Mouse (Mus musculus) stomach, embryonic 14.5 days (tissue): Measurements from ENCODE around the gene Trpm1. TPM values are rescaled to one million over a fixed set of nuclear protein-coding genes. Genes with fewer than 3 reads are reported as not detected.

ENCODE experiments used
- ATAC-seq: fragments of 200-750 bp; cut with Nextera tagmentation; 2 replicates; pipeline ENCODE4 v1.8.0; 2017; ENCODE audit warnings: low read depth, moderate TSS enrichment; ENCODE audit not compliant: insufficient number of reproducible peaks, insufficient read depth, low FRiP score
- H3K27ac ChIP-seq: fragments of 300-500 bp; sonication (generic); 2 replicates; pipeline ENCODE4 v1.5.1; 2014; ENCODE audit warnings: mild to moderate bottlenecking, low read length, moderate library complexity, mixed read lengths
- H3K27me3 ChIP-seq: fragments of 300-500 bp; sonication (generic); 2 replicates; pipeline ENCODE4 v1.6.1; 2014; ENCODE audit warnings: low read length, control low read depth, mixed read lengths; ENCODE audit not compliant: control insufficient read depth, insufficient read depth
- H3K36me3 ChIP-seq: fragments of 300-500 bp; sonication (generic); 2 replicates; pipeline ENCODE4 v1.6.1; 2014; ENCODE audit warnings: mild to moderate bottlenecking, control low read depth, low read length, moderate library complexity, mixed read lengths; ENCODE audit not compliant: control insufficient read depth, insufficient read depth
- H3K4me1 ChIP-seq: fragments of 300-500 bp; sonication (generic); 2 replicates; pipeline ENCODE4 v1.6.1; 2014; ENCODE audit warnings: low read length, control low read depth, mixed read lengths; ENCODE audit not compliant: control insufficient read depth, insufficient read depth
- H3K4me2 ChIP-seq: fragments of 300-500 bp; sonication (generic); replicated peaks from 2 replicates; pipeline ENCODE4 v1.6.1; 2014; ENCODE audit warnings: low read depth, low read length, control low read depth
- H3K4me3 ChIP-seq: fragments of 300-500 bp; sonication (generic); 2 replicates; pipeline ENCODE4 v1.5.1; 2014; ENCODE audit warnings: low read depth, low read length, control low read depth
- H3K9ac ChIP-seq: fragments of 300-500 bp; sonication (generic); replicated peaks from 2 replicates; pipeline ENCODE4 v1.6.1; 2014; ENCODE audit warnings: low read depth, mild to moderate bottlenecking, control low read depth, low read length, moderate library complexity, mixed read lengths
- H3K9me3 ChIP-seq: fragments of 300-500 bp; sonication (generic); 2 replicates; pipeline ENCODE4 v1.6.1; 2016; ENCODE audit warnings: low read depth, low read length, control low read depth; ENCODE audit not compliant: control insufficient read depth
- WGBS: fragments of 180-500 bp; shearing (Covaris S2); extraction: QIAGEN DNeasy Blood & Tissue Kit; methylation state at CpG from one replicate; pipeline ENCODE4 v1.1.7; 2014; 5-methylcytosine and 5-hydroxymethylcytosine counted together
- polyA plus RNA-seq: library from polyadenylated mRNA; unstranded; fragments of >200 nt; fragmentation: Nextera tagmentation; extraction: Ambion mirVana; gene quantifications from 2 replicates; pipeline ENCODE4 v1.2.1, GENCODE M21; 2014

The Trpm1 gene
- polyA plus RNA-seq, 1 experiment from 2014 or later = not detected

- Histone ChIP-seq H3K27me3 (no peaks in the 10 kb centered on the region), H3K4me2 (no peak overlapping the region), H3K27ac (no peak overlapping the region), H3K36me3 (no peaks in the 10 kb centered on the region), H3K9me3 (no peaks in the 10 kb centered on the region), H3K9ac (no peak overlapping the region), H3K4me3 (no peak overlapping the region), H3K4me1 (no peaks in the 10 kb centered on the region)
- ATAC-seq = no peak
- 53% methylated on average over 4 of the region's 4 CpGs for WGBS
These were observed 118.3 kb downstream of the Trpm1 start for GRCm38 (mm10) chr7:64271926-64272325.

GRCm38 (mm10) chr7:64275518-64275917, 121.9 kb downstream of the Trpm1 start:
- H3K9me3 ChIP-seq = no peaks in the 10 kb centered on the region
- ATAC-seq = no peak
- no peak overlapping the region for H3K9ac ChIP-seq
- H3K27me3 ChIP-seq = no peaks in the 10 kb centered on the region
- 80% methylated on average over 4 of the region's 4 CpGs for WGBS
- no peaks in the 10 kb centered on the region for H3K4me1 ChIP-seq
- no peaks in the 10 kb centered on the region for H3K36me3 ChIP-seq
- H3K4me2 ChIP-seq = no peak overlapping the region
- H3K27ac ChIP-seq = no peak overlapping the region
- no peak overlapping the region for H3K4me3 ChIP-seq

- Histone ChIP-seq H3K27me3 (no peaks in the 10 kb centered on the region), H3K27ac (no peak overlapping the region), H3K4me2 (no peak overlapping the region), H3K36me3 (no peaks in the 10 kb centered on the region), H3K4me1 (no peaks in the 10 kb centered on the region), H3K9ac (no peak overlapping the region), H3K4me3 (no peak overlapping the region), H3K9me3 (no peaks in the 10 kb centered on the region)
- 35% methylated on average over 6 of the region's 6 CpGs for WGBS
- no peak for ATAC-seq
These were observed 123.3 kb downstream of the Trpm1 start for GRCm38 (mm10) chr7:64276921-64277320.

- H3K4me3 ChIP-seq = no peak overlapping the region
- no peak overlapping the region for H3K9ac ChIP-seq
- no peaks in the 10 kb centered on the region for H3K4me1 ChIP-seq
- no peak overlapping the region for H3K27ac ChIP-seq
- H3K4me2 ChIP-seq = no peak overlapping the region
- no peaks in the 10 kb centered on the region for H3K27me3 ChIP-seq
- no peak for ATAC-seq
- no peaks in the 10 kb centered on the region for H3K9me3 ChIP-seq
- no peaks in the 10 kb centered on the region for H3K36me3 ChIP-seq
- 95% methylated on average over 1 of the region's 1 CpGs for WGBS
These were observed 124.9 kb downstream of the Trpm1 start for GRCm38 (mm10) chr7:64278526-64278925.

- no peak for ATAC-seq
- H3K27ac ChIP-seq = no peak overlapping the region
- no peaks in the 10 kb centered on the region for H3K4me1 ChIP-seq
- no peak overlapping the region for H3K4me2 ChIP-seq
- no peak overlapping the region for H3K4me3 ChIP-seq
- no peak overlapping the region for H3K9ac ChIP-seq
- no peaks in the 10 kb centered on the region for H3K9me3 ChIP-seq
- H3K36me3 ChIP-seq = no peaks in the 10 kb centered on the region
- WGBS = 87% methylated on average over 3 of the region's 3 CpGs
- H3K27me3 ChIP-seq = no peaks in the 10 kb centered on the region
These were observed 125.9 kb downstream of the Trpm1 start for GRCm38 (mm10) chr7:64279548-64279947.

- H3K27me3 ChIP-seq = no peaks in the 10 kb centered on the region
- H3K9ac ChIP-seq = no peak overlapping the region
- no peak for ATAC-seq
- H3K4me1 ChIP-seq = no peaks in the 10 kb centered on the region
- no peaks in the 10 kb centered on the region for H3K9me3 ChIP-seq
- 0 out of 2 replicates have a peak overlapping the region, but pooled peaks have one; percentile 77 for H3K4me3 ChIP-seq
- no peaks in the 10 kb centered on the region for H3K36me3 ChIP-seq
- H3K4me2 ChIP-seq = peak overlapping the region; percentile 67
- H3K27ac ChIP-seq = no peak overlapping the region
These were observed 132.9 kb downstream of the Trpm1 start for GRCm38 (mm10) chr7:64286566-64286965.

- H3K9me3 ChIP-seq = no peaks in the 10 kb centered on the region
- H3K4me2 ChIP-seq = peak within 1 kb of the TSS; percentile 67
- H3K4me3 ChIP-seq = peak within 1 kb of the TSS; percentile 77
- no peaks in the 10 kb centered on the region for H3K4me1 ChIP-seq
- 1% methylated on average over 77 of the region's 77 CpGs for WGBS
- peak within 1 kb of the TSS; percentile 71 for H3K9ac ChIP-seq
- H3K36me3 ChIP-seq = peaks cover 2% of the 10 kb centered on the region; the same call in 1 of the 2 replicates
- ATAC-seq = peak; percentile 99
- H3K27ac ChIP-seq = peak within 1 kb of the TSS; percentile 82
- no peaks in the 10 kb centered on the region for H3K27me3 ChIP-seq
These were observed 133.9 kb downstream of the Trpm1 start, which contains the start of gene Mtmr10 for GRCm38 (mm10) chr7:64287414-64288091. TSS of gene Mtmr10 (plus strand) at chr7:64287653.

GRCm38 (mm10) chr7:64289416-64289815, 135.8 kb downstream of the Trpm1 start:
- Histone ChIP-seq H3K9me3 (no peaks in the 10 kb centered on the region), H3K4me3 (no peak overlapping the region), H3K4me1 (no peaks in the 10 kb centered on the region), H3K27me3 (no peaks in the 10 kb centered on the region), H3K9ac (no peak overlapping the region), H3K36me3 (peaks cover 3% of the 10 kb centered on the region; the same call in 1 of the 2 replicates), H3K27ac (no peak overlapping the region), H3K4me2 (no peak overlapping the region)
- WGBS = 90% methylated on average over 7 of the region's 7 CpGs
- ATAC-seq = no peak

- H3K9me3 ChIP-seq = no peaks in the 10 kb centered on the region
- H3K4me1 ChIP-seq = no peaks in the 10 kb centered on the region
- 86% methylated on average over 6 of the region's 6 CpGs for WGBS
- H3K9ac ChIP-seq = no peak overlapping the region
- H3K4me3 ChIP-seq = no peak overlapping the region
- H3K36me3 ChIP-seq = peaks cover 3% of the 10 kb centered on the region; the same call in 1 of the 2 replicates
- no peaks in the 10 kb centered on the region for H3K27me3 ChIP-seq
- H3K27ac ChIP-seq = no peak overlapping the region
- ATAC-seq = no peak
- H3K4me2 ChIP-seq = no peak overlapping the region
These were observed 136.8 kb downstream of the Trpm1 start for GRCm38 (mm10) chr7:64290431-64290830.
